Mouse (Mus musculus) megakaryocyte progenitor cell, adult 5-6 weeks (primary cell): ENCODE data around the gene Slc9a8. TPM values are rescaled to one million over a fixed set of nuclear protein-coding genes. Genes with fewer than 3 reads are reported as not detected.
A peak's percentile ranks its signal among the peaks of the same experiment; 100 is the strongest.

Experiments
- ATAC-seq: replicated peaks from 2 replicates; pipeline ENCODE4 v1.8.0; 2016; ENCODE audit warnings: mild to moderate bottlenecking, moderate TSS enrichment, inconsistent platforms; ENCODE audit not compliant: poor library complexity
- total RNA-seq, 2 experiments: library from RNA; stranded (forward) in 1 of 2; stranded (reverse) in 1 of 2; fragments of 157-497, 149-512 nt in 1 of 2; fragments of 200-1000 nt in 1 of 2; gene quantifications; 2 replicates each; pipeline versions ENCODE4 v1.2.3 to v1.2.4; 2015 to 2017

Slc9a8 gene
- total RNA-seq, 2 experiments from 2014 or later = 17.9 to 37.4 TPM

- no peak for ATAC-seq
These were observed 61.2 kb downstream of the Slc9a8 start for GRCm38 (mm10) chr2:167482681-167483080.

GRCm38 (mm10) chr2:167483081-167483826 lies 61.7 kb downstream of the Slc9a8 start:
- ATAC-seq = 0 out of 2 replicates have a peak, but pooled peaks have one; percentile 20

GRCm38 (mm10) chr2:167483827-167484410 lies 62.4 kb downstream of the Slc9a8 start:
- ATAC-seq = no peak

GRCm38 (mm10) chr2:167484932-167485331 lies 63.4 kb downstream of the Slc9a8 start:
- no peak for ATAC-seq

GRCm38 (mm10) chr2:167485501-167486377 lies 64.2 kb downstream of the Slc9a8 start:
- no peak for ATAC-seq

- no peak for ATAC-seq
These were observed 65.1 kb downstream of the Slc9a8 start for GRCm38 (mm10) chr2:167486573-167486972.

- ATAC-seq = no peak
These were observed 66.0 kb downstream of the Slc9a8 start for GRCm38 (mm10) chr2:167487551-167487950.

- ATAC-seq = no peak
These were observed 66.5 kb downstream of the Slc9a8 start for GRCm38 (mm10) chr2:167487994-167488393.

GRCm38 (mm10) chr2:167490813-167491525 lies 69.5 kb downstream of the Slc9a8 start:
- ATAC-seq = no peak

- peak; percentile 40 for ATAC-seq
These were observed 70.5 kb downstream of the Slc9a8 start, which contains the start of gene Rnf114 for GRCm38 (mm10) chr2:167491757-167492708. Gene Rnf114, plus strand, starts transcription at chr2:167492645.

GRCm38 (mm10) chr2:167492713-167493636 lies 71.5 kb downstream of the Slc9a8 start, which contains the start of gene Spata2:
Gene Spata2, minus strand, starts transcription at chr2:167492887.
- peak; percentile 80 for ATAC-seq

- ATAC-seq = no peak
These were observed 74.9 kb downstream of the Slc9a8 start for GRCm38 (mm10) chr2:167496437-167496836.

- peak; percentile 66 for ATAC-seq
These were observed 75.8 kb downstream of the Slc9a8 start for GRCm38 (mm10) chr2:167497272-167497671.

- peak; percentile 51 for ATAC-seq
These were observed 81.2 kb downstream of the Slc9a8 start for GRCm38 (mm10) chr2:167502554-167503252.

- peak; percentile 79 for ATAC-seq
These were observed 81.9 kb downstream of the Slc9a8 start for GRCm38 (mm10) chr2:167503253-167503895.

- no peak for ATAC-seq
These were observed 82.4 kb downstream of the Slc9a8 start for GRCm38 (mm10) chr2:167503896-167504349.

GRCm38 (mm10) chr2:167505127-167505526 lies 83.6 kb downstream of the Slc9a8 start:
- peak; percentile 67 for ATAC-seq
